Mouse (Mus musculus) bone marrow, adult 2 months (tissue): ENCODE measurements around the gene Lrpprc.

Experiments used
- CTCF ChIP-seq: fragments of 200-500 bp; IDR thresholded peaks from 2 replicates; pipeline ENCODE4 v1.5.1; 2011; ENCODE audit warnings: low read length, control low read depth; ENCODE audit not compliant: control insufficient read depth, insufficient read depth
- POLR2A ChIP-seq: fragments of 200-500 bp; IDR thresholded peaks from 2 replicates; pipeline ENCODE4 v1.6.1; 2011; ENCODE audit warnings: low read depth, mild to moderate bottlenecking, control low read depth, low read length, borderline replicate concordance; ENCODE audit not compliant: control insufficient read depth

GRCm38 (mm10) chr17:84783491-84783890, 7.1 kb downstream of the Lrpprc start:
- TF ChIP-seq POLR2A: no peak
- no peak for TF ChIP-seq CTCF
